ENCODE assay signal across 9 mouse cellular contexts in genomic region chr14:57951089-57951488, GRCm38 (mm10). TPM values are rescaled to one million over a fixed set of nuclear protein-coding genes. Genes with fewer than 3 reads are reported as not detected.
A peak's percentile ranks its signal among the peaks of the same experiment; 100 is the strongest.
DNase-seq lines count a peak whose midpoint lies in the region; ATAC-seq and TF ChIP-seq lines count a peak whose summit lies in the region.
"Had no signal": no experiment of that assay in that cellular context is flagged by ENCODE, and none has a peak within 500 bp of the region (broad histone marks: within the 10 kb centered on the region; RNA-seq: fewer than 3 reads in every experiment).

No protein-coding gene starts in this region.

- TF ChIP-seq CTCF in midbrain, postnatal 0 days (IDR thresholded peaks at IDR 0.05), result peak; percentile 68

- H3K27me3 ChIP-seq in midbrain, postnatal 0 days (ENCODE audit: insufficient read depth, low read length), result no peaks in the 10 kb centered on the region
- H3K27me3 ChIP-seq: neural tube, embryonic 12.5 days had no signal

- H3K9me3 ChIP-seq in midbrain, postnatal 0 days (ENCODE audit: low read length), result no peaks in the 10 kb centered on the region
- H3K9me3 ChIP-seq: neural tube, embryonic 12.5 days had no signal

- H3K36me3 ChIP-seq in midbrain, postnatal 0 days (ENCODE audit: insufficient read depth, low read length), result peaks cover 7% of the 10 kb centered on the region; the same call in 1 of the 2 replicates

- H3K4me1 ChIP-seq in midbrain, postnatal 0 days (ENCODE audit: insufficient read depth, low read length), result no peaks in the 10 kb centered on the region
- H3K4me1 ChIP-seq: neural tube, embryonic 12.5 days had no signal

- intact Hi-C loops in left cerebral cortex, postnatal 4 days (cut with DNase I), result no loop called here

- H3K27ac ChIP-seq in midbrain, postnatal 0 days (ENCODE audit: low read depth, low read length), result no peak overlapping the region
- H3K27ac ChIP-seq: neural tube, embryonic 12.5 days had no signal

- H3K4me2 ChIP-seq in midbrain, postnatal 0 days (ENCODE audit: low read depth, low read length, poor library complexity, severe bottlenecking), result no peak overlapping the region
- H3K4me2 ChIP-seq: neural tube, embryonic 12.5 days had no signal

- 15% methylated on average over 2 of the region's 2 CpGs for WGBS in midbrain, postnatal 0 days

- DNase-seq in cerebellum, postnatal 14 days, result peak; percentile 31 to 43
- DNase-seq in cerebellum, adult 9-11 months, result no peak
- DNase-seq in left cerebral cortex, postnatal 4 days, result peak; percentile 8
- DNase-seq in left cerebral cortex, adult 9 months (ENCODE audit: low spot score in 2 of 2), result no peak
- DNase-seq in MN1 (ENCODE audit: low spot score), result peak; percentile 27
- peak; percentile 41 for DNase-seq in midbrain, postnatal 0 days (ENCODE audit: low spot score)

- peak; percentile 63 for ATAC-seq in erythroblast, adult 5-6 weeks (replicated peaks; ENCODE audit: low FRiP score, poor library complexity, severe bottlenecking)
- ATAC-seq in midbrain, postnatal 0 days (ENCODE audit: low FRiP score), result no peak
- no peak for ATAC-seq in activated CD4-positive, CD25-positive, alpha-beta regulatory T cell, adult 4 months

- no peak overlapping the region for H3K9ac ChIP-seq in midbrain, postnatal 0 days (replicated peaks; ENCODE audit: low read length, poor library complexity, severe bottlenecking)
- H3K9ac ChIP-seq: neural tube, embryonic 12.5 days had no signal

- no peak overlapping the region for H3K4me3 ChIP-seq in midbrain, postnatal 0 days (ENCODE audit: low read depth, low read length)
- H3K4me3 ChIP-seq: neural tube, embryonic 12.5 days had no signal

RNA-seq across cellular contexts. Expression of gene Micu2, which starts 48.0 kb away (rescaled TPM):
- total RNA-seq in left cerebral cortex, postnatal 4 days (2021), result 10 to 100 TPM; 58.6 to 61.4 TPM
- total RNA-seq in erythroblast, adult 5-6 weeks (2015; ENCODE audit: low replicate concordance), result 13.8 and 15.7 TPM in 2 replicates
- 38.3 and 41.3 TPM in 2 replicates for total RNA-seq in erythroblast, adult 5-6 weeks (2017; ENCODE audit: low replicate concordance)
- total RNA-seq in midbrain, postnatal 0 days (2014; rRNA removed), result 50.8 and 59.5 TPM in 2 replicates
- 70.7 and 71.6 TPM in 2 replicates for polyA plus RNA-seq in midbrain, postnatal 0 days (2015; fragmentation: Nextera tagmentation; extraction: Ambion mirVana)
- 10 to 100 TPM; 12.1 to 14.0 TPM for polyA plus RNA-seq in activated CD4-positive, CD25-positive, alpha-beta regulatory T cell, adult 4 months (2017; shearing (Covaris generic))

Comparison
In these comparisons a context has a peak if more than half of its experiments do, and no peak if none do; other contexts are left out.
1. DNase-seq: peak in cerebellum, postnatal 14 days (2 of 2), left cerebral cortex, postnatal 4 days (single experiment), MN1 (single experiment) and midbrain, postnatal 0 days (single experiment); none in cerebellum, adult 9-11 months (single experiment) and left cerebral cortex, adult 9 months (0 of 2).